Mouse (Mus musculus): ENCODE data around the gene Anks1b.

Anks1b gene

GRCm38 (mm10) chr10:90400382-90400781 is 527.1 kb downstream of the Anks1b start:
- DNase-seq = no peak

DNA sequence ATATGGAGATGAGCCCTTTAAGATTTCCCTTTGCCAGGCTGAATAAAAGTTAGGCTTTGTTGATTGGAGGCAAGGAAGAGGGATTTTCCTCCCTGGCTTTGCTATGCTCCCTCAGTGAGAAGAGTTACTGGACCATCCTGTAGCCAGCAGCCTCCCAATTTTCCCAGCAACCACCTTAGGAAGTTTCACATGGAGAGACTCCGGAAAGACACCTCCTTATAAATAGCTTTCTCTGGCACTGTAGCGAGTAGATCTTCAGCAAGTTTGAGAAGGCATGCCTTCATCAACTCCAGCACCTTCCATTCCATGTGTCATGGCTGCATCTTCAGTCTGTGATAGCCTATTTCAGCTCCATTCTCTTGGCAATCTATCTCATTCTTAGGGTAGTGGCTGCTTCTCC is 535.2 kb downstream of the Anks1b start:
- DNase-seq = no peak

- peak; percentile 26 for DNase-seq
These were observed 558.2 kb downstream of the Anks1b start for GRCm38 (mm10) chr10:90431527-90431926.

- DNase-seq = no peak
These were observed 558.7 kb downstream of the Anks1b start for GRCm38 (mm10) chr10:90431974-90432373.

- no peak for DNase-seq
These were observed 559.2 kb downstream of the Anks1b start for GRCm38 (mm10) chr10:90432479-90432878.

- no peak for DNase-seq
These were observed 567.7 kb downstream of the Anks1b start for GRCm38 (mm10) chr10:90441036-90441435.

DNA sequence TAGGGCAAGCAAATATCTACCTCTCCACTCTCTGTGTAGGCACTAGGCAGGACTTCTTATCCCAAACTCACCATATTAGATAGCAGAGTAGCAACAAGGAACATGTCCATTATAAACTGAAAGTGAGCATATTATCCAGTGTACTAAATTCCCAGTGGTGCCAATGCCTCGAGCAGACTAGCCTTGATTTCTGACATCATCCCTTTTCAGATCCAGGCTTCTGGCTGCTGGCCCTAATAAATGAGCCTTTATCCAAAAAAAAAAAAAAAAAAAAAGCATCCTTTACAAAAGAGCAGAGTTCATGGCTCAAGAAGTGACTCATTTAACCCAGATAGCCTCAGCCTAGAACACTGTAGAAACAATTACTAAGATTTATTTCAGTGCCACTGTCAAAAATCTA is 568.3 kb downstream of the Anks1b start:
- no peak for DNase-seq

GRCm38 (mm10) chr10:90464906-90465305 is 591.6 kb downstream of the Anks1b start:
- no peak for DNase-seq

- peak; percentile 9 for DNase-seq
These were observed 592.1 kb downstream of the Anks1b start for GRCm38 (mm10) chr10:90465426-90465825.

DNA sequence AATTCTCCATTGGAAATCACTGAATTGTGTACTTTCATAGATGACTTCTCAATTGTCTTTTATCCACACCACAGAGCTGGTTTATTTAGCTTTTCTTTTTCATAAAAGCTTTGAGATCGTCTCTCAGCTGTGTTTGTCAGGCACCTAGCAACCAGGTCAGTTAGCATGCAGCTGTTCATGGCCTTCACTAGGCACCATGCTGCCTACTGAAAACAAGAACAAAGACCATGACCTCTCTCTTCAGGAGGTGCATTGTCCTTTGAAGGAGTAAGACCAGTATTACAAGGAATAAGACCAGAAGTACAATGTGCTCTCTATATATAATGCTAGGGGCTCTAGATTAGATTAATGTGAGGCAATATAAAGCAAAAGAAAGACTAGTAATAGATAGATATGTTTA is 594.2 kb downstream of the Anks1b start:
- DNase-seq = no peak

GRCm38 (mm10) chr10:90493436-90493835 is 620.1 kb downstream of the Anks1b start:
- DNase-seq = no peak

- DNase-seq = no peak
These were observed 620.8 kb downstream of the Anks1b start for GRCm38 (mm10) chr10:90493996-90494642.

DNA sequence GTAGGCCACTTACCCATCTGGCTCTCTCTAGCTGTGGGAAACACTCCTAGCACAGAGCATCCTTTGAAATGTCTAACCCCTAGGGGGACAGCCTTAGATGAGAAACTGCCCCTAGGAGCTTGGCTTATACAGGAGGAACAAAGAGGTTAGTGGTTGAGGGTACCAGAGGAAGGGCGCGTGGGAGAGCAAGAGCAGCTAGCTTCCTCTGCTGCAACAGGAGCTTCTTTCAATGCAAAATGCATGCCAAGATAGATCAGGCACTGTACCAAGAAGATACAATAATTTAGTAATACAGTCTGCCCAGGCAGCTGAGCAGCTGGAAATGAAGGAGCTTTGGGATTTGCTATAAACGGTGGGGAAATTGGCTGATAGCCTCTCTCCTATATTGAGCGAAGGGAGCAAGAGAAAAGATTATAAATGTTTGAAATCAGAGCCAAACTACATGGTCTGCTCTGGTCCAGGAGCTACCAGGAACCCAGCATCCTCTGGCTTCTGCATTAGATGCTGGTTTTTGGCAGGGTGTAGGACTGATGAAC is 621.7 kb downstream of the Anks1b start:
- DNase-seq = no peak

- DNase-seq = no peak
These were observed 634.3 kb downstream of the Anks1b start for GRCm38 (mm10) chr10:90507561-90507960.

GRCm38 (mm10) chr10:90512801-90513200 is 639.5 kb downstream of the Anks1b start:
- no peak for DNase-seq

DNA sequence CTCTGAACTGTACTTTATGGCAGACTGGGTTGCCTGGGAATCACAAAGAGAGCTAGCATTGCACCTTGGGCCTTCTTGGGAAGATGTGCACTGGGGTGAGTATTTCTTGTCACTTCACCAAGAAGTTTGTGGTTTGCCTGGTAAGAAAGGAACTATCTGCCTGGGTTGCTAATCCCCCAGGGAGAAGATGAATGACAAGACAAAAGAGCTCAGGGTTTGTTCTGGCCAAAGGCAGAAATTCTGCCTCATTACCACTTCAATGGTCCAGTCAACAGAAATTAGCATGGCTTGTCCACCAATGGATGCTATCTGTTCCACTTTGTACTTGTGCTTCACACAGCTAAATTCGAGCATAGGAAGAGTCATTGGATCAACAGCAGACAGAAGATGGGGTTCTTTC is 658.5 kb downstream of the Anks1b start:
- no peak for DNase-seq

DNA sequence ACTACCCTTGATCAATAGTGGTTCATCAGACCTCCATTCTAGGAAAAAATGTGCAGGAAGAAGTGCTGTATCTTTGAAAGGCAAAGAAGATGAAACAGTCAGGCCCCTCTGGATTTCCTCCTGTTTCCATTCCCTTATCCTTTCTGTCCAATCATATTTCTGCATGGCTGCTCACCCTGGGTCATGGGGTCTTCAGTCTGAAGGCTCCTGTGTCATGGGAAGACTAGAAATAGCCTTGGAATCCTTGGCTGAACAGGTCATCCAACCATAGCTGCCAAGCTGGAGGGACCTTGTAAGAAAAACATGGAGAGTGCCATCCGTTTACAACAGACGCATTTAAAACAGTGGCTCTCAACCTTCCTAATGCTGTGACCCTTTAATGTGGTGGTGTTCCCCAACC is 662.1 kb downstream of the Anks1b start:
- no peak for DNase-seq

GRCm38 (mm10) chr10:90546635-90547034 is 673.3 kb downstream of the Anks1b start:
- DNase-seq = no peak

GRCm38 (mm10) chr10:90562906-90563305 is 689.6 kb downstream of the Anks1b start:
- DNase-seq = no peak

- no peak for DNase-seq
These were observed 703.1 kb downstream of the Anks1b start for GRCm38 (mm10) chr10:90576191-90577098.

DNA sequence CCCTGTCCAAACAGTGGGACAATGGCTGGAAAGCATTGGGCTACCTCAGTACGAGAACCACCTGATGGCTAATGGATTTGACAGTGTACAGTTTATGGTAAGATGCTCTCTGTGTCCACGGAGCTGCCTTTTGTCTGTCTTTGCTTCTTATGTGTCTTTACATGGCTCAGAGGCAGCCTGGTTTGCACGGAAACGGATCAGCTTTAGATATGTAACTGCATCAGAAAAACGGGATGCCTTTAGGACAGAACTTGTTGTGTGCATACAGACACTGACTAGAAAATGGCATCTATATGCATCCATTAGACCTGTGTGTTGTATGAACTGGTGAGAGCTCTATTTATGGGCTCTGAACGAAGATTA is 703.8 kb downstream of the Anks1b start:
- no peak for DNase-seq

- no peak for DNase-seq
These were observed 704.5 kb downstream of the Anks1b start for GRCm38 (mm10) chr10:90577777-90578176.

DNA sequence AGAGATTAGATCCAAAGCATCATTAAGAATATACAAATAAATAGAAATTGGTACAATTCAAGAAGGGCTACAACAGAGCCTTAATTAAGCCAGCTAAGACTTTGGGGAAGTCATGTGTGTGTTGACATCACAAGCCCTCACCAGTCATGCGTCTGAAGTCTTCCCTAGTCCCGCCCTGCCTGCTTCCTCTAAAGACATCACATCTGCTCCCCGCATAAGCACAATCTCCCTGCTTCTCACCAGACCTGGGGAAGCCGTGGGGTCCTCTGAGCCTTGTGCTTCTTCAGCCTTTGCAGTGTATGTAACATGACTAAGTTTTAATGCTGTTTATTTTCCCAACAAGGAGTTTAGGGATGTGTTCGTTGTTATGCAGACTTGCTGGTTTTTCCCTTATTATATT is 706.7 kb downstream of the Anks1b start:
- DNase-seq = no peak

- DNase-seq = no peak
These were observed 710.7 kb downstream of the Anks1b start for GRCm38 (mm10) chr10:90584052-90584451.

Measured in kidney, adult 11 months (tissue).